Mouse (Mus musculus) forebrain, embryonic 14.5 days (tissue): ENCODE data around the gene Tmco5b. TPM values are rescaled to one million over a fixed set of nuclear protein-coding genes. Genes with fewer than 3 reads are reported as not detected.

Source experiments
- ATAC-seq: fragments of 200-750 bp; cut with Nextera tagmentation; 2 replicates; pipeline ENCODE4 v1.8.0; 2017; ENCODE audit warnings: mild to moderate bottlenecking, moderate library complexity
- DNase-seq: peaks from one replicate; pipeline ENCODE4 v3.0.0-alpha.2; 2015; ENCODE audit warnings: low spot score
- H3K27ac ChIP-seq: fragments of 300-500 bp; sonication (generic); 2 replicates; pipeline ENCODE4 v1.5.1; 2014; ENCODE audit warnings: low read depth, mild to moderate bottlenecking, control low read depth, low read length, moderate library complexity
- H3K27me3 ChIP-seq: fragments of 300-500 bp; sonication (generic); replicated peaks from 2 replicates; pipeline ENCODE4 v1.6.1; 2014; ENCODE audit warnings: low read length, control low read depth, mixed read lengths; ENCODE audit not compliant: control insufficient read depth, insufficient read depth
- H3K36me3 ChIP-seq: fragments of 300-500 bp; sonication (generic); 2 replicates; pipeline ENCODE4 v1.6.1; 2014; ENCODE audit warnings: low read length, control low read depth; ENCODE audit not compliant: control insufficient read depth, insufficient read depth
- H3K4me1 ChIP-seq: fragments of 300-500 bp; sonication (generic); 2 replicates; pipeline ENCODE4 v1.6.1; 2014; ENCODE audit warnings: antibody characterized with exemption, low read length, control low read depth; ENCODE audit not compliant: control insufficient read depth, insufficient read depth
- H3K4me2 ChIP-seq: fragments of 300-500 bp; sonication (generic); 2 replicates; pipeline ENCODE4 v1.6.1; 2014; ENCODE audit warnings: mild to moderate bottlenecking, control low read depth, low read length
- H3K4me3 ChIP-seq: fragments of 300-500 bp; sonication (generic); 2 replicates; pipeline ENCODE4 v1.5.1; 2014; ENCODE audit warnings: low read depth, low read length, control low read depth
- H3K9ac ChIP-seq: fragments of 300-500 bp; sonication (generic); 2 replicates; pipeline ENCODE4 v1.6.1; 2014; ENCODE audit warnings: mild to moderate bottlenecking, low read length, control low read depth, moderate library complexity
- H3K9me3 ChIP-seq: fragments of 300-500 bp; sonication (generic); replicated peaks from 2 replicates; pipeline ENCODE4 v1.6.1; 2016; ENCODE audit warnings: low read length, control low read depth, mixed read lengths; ENCODE audit not compliant: control insufficient read depth
- WGBS: fragments of 180-500 bp; shearing (Covaris S2); extraction: QIAGEN DNeasy Blood & Tissue Kit; methylation state at CpG from one replicate; pipeline ENCODE4 v1.1.7; 2014; 5-methylcytosine and 5-hydroxymethylcytosine counted together
- polyA plus RNA-seq: library from polyadenylated mRNA; unstranded; fragments of >200 nt; fragmentation: Nextera tagmentation; extraction: Ambion mirVana; gene quantifications from 2 replicates; pipeline ENCODE4 v1.2.1, GENCODE M21; 2014

The Tmco5b gene
- polyA plus RNA-seq, 1 experiment from 2014 or later: not detected

- no peak for DNase-seq
- Histone ChIP-seq H3K4me3 (no peak overlapping the region), H3K27ac (no peak overlapping the region), H3K4me2 (no peak overlapping the region), H3K36me3 (no peaks in the 10 kb centered on the region), H3K4me1 (no peaks in the 10 kb centered on the region), H3K9me3 (no peaks in the 10 kb centered on the region), H3K9ac (no peak overlapping the region), H3K27me3 (no peaks in the 10 kb centered on the region)
- no peak for ATAC-seq
- WGBS: 86% methylated on average over 3 of the region's 3 CpGs
These were observed 50.2 kb downstream of the Tmco5b start for GRCm38 (mm10) chr2:113335561-113336294.

GRCm38 (mm10) chr2:113344536-113344935 lies 59.0 kb downstream of the Tmco5b start:
- no peak overlapping the region for H3K4me2 ChIP-seq
- DNase-seq (no peak), ATAC-seq (no peak)
- no peaks in the 10 kb centered on the region for H3K4me1 ChIP-seq
- no peaks in the 10 kb centered on the region for H3K36me3 ChIP-seq
- no peaks in the 10 kb centered on the region for H3K9me3 ChIP-seq
- 79% methylated on average over 2 of the region's 2 CpGs for WGBS
- no peaks in the 10 kb centered on the region for H3K27me3 ChIP-seq
- H3K27ac ChIP-seq: no peak overlapping the region
- H3K4me3 ChIP-seq: no peak overlapping the region
- H3K9ac ChIP-seq: no peak overlapping the region

Other genes with a start within 250 kb of the Tmco5b start
- gene Ryr3, start 68.6 kb upstream of the Tmco5b start, polyA plus RNA-seq: 2.3 and 5.0 TPM in 2 replicates
- gene Fmn1, start 42.0 kb downstream of the Tmco5b start, polyA plus RNA-seq: 0.10 and 0.57 TPM in 2 replicates